Mouse (Mus musculus): ENCODE measurements at regions not wholly inside any gene's neighbourhood (a gene's known extent, or its start where the extent isn't known, plus 50 kb on each side); places are given as distances from the start of the nearest gene placed in this dataset.
A peak's percentile ranks its signal among the peaks of the same experiment; 100 is the strongest.

- TF ChIP-seq CHD2 (IDR thresholded peaks at IDR 0.05; ENCODE audit: low read length) = no peak
- TF ChIP-seq EP300 (IDR thresholded peaks at IDR 0.05; ENCODE audit: low read length) = no peak
- TF ChIP-seq SMC3 (IDR thresholded peaks at IDR 0.05; ENCODE audit: low read depth, low read length) = no peak
- TF ChIP-seq RAD21 (IDR thresholded peaks at IDR 0.05; ENCODE audit: low read depth, low read length) = peak; percentile 28
- TF ChIP-seq CTCF (conservative IDR thresholded peaks at IDR 0.05 in 1 of 2, IDR thresholded peaks at IDR 0.05 in 1 of 2; ENCODE audit: low read depth in 2 of 2, low read length in 2 of 2) = no peak
- TF ChIP-seq E2F4 (IDR thresholded peaks at IDR 0.05; ENCODE audit: insufficient replicate concordance, low read depth, low read length) = no peak
- TF ChIP-seq TCF12 (IDR thresholded peaks at IDR 0.05; ENCODE audit: low read depth, low read length) = no peak
- TF ChIP-seq NELFE (IDR thresholded peaks at IDR 0.05; ENCODE audit: low read depth, low read length) = no peak
- TF ChIP-seq ZMIZ1 (IDR thresholded peaks at IDR 0.05; ENCODE audit: low read depth, low read length) = no peak
- TF ChIP-seq SIN3A (IDR thresholded peaks at IDR 0.05; ENCODE audit: low read length) = no peak
- no peak for TF ChIP-seq JUND (conservative IDR thresholded peaks at IDR 0.05; ENCODE audit: low read depth, low read length)
- no peak for TF ChIP-seq POLR2A (IDR thresholded peaks at IDR 0.05; ENCODE audit: low read depth, low read length)
- TF ChIP-seq RCOR1 (conservative IDR thresholded peaks at IDR 0.05; ENCODE audit: low read depth, low read length) = no peak
Observed at GRCm38 (mm10) chr16:51347120-51347519, 683.9 kb upstream of the Cblb start.
